Mouse (Mus musculus) mature B cell (primary cell): Measurements from ENCODE around the gene Mpg.

Source experiments
- in situ Hi-C: fragments of 300-500 bp; cut with MboI; formaldehyde crosslinking; loops from 2 replicates; pipeline ENCODE4 v1.14.3; 2019

The Mpg gene

DNA sequence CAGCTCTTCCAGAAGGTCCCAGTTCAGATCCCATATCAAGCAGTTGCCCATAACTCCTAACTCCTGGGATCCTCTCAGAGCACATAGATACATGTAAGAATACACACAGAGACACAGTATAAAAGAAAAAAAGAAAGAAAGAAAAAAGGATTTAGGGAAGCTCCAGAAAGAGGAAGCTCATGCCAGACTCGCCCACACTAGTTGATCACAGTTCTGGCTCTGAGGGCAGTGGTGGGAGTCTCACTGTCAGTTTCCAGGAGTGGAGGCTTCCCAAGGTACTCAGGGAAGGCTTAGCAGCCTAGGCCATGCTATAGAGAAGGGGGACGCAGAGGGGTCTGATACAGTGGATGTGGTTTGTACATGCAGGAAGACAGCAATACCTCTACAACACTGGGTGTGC is 4.8 kb downstream of the Mpg start:
- in situ Hi-C loops = no loop called here

DNA sequence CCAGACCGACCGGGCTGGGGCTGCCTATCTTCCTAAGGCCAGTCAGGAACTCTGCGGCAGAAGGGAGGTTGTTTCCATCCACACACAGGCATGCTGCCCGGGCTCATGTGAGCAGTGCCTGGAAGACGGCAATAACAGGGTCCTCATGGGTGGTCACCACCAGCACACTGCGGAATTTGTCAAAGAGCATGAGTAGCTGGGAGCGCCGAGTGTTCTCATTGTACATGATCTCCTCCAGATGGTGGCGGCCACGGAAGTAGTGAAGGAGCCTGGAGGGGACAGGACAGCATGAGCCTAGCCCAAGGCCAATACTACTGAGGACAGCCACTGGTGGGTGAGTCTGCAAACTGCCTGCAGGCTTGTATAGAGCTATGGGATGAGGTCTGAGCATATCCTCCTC is 6.5 kb downstream of the Mpg start:
- in situ Hi-C loops = no loop called here

- in situ Hi-C loops = no loop called here
These were observed 7.6 kb downstream of the Mpg start for GRCm38 (mm10) chr11:32233895-32234294.

DNA sequence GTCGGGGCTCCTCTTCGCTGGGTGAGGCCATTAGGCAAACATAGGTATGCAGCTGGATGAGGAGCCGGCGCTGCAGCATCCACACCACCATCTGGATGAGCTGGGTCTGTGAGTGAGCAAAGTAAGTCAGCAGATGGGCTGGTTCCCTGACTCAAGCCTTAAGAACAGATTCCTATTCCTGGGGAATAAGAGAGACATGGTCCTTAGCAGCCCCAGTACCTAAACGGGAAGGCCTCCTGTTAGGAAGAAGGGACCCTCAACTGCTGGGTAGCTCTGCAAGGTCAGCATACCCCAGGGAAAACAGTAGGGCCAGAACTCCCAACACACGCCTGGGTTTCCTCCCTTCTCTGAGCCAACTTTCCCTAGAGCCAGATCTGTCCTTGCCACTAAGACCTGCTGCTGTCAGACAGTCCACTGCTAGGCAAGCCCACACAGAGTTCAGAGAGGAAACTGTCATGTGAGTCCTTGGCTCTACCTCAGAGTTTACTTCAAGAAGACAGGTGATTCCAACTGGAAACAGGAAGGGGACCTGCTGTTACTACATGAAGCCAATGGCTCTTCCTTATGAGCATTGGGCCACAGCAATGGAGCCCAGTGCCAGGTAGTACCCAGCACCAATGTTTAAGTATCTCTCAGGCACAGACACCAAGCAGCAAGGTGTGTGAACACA is 8.6 kb downstream of the Mpg start:
- in situ Hi-C loops = no loop called here

- in situ Hi-C loops = no loop called here
These were observed 9.3 kb downstream of the Mpg start for GRCm38 (mm10) chr11:32235646-32236045.

- in situ Hi-C loops = no loop called here
These were observed 9.8 kb downstream of the Mpg start for GRCm38 (mm10) chr11:32236132-32236531.

- in situ Hi-C loops = no loop called here
These were observed 10.6 kb downstream of the Mpg start for GRCm38 (mm10) chr11:32236712-32237410.

DNA sequence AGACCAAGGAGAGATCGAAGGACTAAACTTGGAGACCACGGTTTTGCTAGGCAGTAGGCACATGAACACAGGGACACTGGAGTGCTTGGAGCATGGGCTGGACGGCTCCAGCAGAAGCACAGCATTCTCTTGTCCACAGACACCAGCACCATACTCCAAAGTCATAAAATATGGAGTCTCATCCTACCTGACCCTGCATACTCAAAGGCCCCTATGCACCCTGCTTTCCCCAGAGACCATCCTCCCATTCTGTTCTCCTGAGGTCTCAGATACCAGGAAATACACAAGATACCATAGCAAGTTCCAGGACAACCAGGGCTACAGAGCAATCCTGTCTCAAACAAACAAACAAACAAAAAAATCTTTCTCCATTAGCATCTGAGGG is 11.1 kb downstream of the Mpg start:
- in situ Hi-C loops = no loop called here

DNA sequence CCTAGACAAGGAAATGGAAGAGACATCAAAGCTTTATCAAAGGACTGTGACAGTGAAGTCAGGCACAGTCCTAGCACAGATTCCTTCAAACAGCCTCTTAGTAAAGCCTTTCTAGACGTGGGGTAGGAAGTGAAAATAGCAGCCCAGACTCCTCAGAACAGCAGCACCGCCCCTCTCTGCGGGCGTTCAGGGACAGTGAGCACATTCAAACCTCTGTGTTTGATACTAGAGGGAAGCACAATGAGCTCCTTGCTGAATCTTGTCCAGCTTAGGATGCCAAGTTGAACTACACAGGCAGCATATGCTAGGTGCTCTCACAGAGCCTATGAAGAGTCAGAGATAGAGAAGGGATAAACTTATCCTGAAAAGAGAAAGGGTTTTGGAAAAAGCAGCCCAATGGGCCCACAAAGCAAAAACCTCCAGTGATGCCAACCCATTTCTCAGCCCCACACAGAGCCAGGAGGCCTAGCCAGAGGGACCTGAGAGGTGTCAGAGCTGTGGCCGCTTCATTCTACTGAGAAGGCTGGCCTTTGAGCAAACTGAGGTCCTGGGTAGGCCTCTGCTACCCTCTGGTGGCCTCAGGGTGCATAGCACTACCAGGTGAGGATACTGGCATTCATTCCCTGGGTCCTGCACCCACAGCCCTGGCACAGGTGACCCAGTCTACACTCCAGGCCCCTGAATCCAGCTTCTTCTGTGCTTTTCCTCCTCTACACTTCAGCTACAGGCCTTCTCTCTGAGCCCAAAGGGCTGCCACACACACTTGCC is 12.0 kb downstream of the Mpg start:
- in situ Hi-C loops = no loop called here

DNA sequence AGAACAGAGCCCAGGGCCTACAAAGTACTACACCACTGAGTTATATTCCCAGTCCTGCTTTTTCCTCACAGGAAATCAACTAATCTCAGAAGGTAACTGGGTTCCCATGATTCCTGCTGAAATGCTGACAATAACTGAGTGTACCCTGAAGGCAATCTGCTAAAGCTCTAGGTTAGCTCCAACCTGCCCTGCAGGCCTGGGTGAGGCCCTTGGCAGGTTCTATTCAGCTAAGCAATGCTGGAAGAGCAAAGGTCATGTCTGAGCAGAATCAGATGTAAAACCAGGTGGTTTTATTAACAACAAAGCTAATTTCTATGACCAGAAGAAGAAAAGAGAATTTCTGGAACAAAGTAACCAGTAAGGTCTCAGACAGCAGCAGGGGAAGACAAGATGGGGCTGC is 15.1 kb downstream of the Mpg start:
- in situ Hi-C loops = no loop called here

DNA sequence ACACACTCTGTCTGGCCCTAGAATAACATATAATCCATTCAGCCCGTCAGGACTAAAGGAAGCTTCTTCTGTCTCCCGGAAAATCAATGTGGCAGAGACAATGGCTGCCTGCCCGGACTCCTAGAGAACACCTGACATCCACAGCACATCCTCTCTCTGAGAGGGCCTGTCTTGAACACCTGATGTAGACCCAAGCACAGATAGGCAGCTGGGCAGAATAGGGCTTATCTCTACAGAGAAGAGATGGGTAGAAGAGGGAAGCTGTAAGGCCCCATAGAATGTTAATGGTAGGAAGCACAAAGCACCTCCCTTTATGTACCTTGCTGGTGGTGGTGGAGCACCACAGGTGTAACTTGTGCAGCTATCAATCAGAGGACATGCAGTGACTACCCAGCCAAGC is 15.9 kb downstream of the Mpg start:
- in situ Hi-C loops = no loop called here

DNA sequence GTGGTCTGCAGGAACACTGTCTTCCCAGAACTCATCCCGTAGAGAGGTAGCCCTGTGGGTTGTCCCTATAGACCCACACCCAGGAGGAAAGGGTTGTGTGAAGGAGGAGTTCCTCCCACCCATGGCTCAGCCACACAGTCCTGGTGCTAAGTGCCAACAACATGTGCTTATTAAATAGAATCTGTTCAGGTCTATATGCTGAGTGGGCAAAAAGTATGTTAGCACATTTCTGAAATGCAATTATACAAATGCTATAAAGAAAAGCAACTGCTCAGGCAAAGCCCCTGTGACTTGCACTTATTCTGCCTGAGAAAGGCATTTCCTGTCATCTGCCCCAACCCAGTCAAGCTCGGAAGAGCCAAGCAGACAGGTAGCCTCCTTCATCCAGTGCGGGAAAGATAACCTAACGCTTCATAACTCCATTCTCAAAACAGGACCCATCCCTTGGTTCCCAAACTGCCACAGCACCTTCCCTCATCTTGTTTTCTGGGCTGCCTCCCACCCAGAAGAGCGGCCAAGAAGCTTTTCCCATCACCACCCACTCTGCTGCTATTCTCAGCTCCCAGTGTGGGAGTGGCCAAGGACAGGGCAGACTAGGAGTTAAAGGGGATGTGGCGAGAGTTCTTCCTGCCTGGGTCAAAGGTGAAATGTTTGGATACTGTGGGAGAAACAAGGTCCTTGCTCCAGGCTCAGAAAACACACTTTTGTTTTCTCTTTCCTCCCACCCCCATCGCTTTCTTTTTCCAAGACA is 17.1 kb downstream of the Mpg start:
- in situ Hi-C loops = no loop called here

DNA sequence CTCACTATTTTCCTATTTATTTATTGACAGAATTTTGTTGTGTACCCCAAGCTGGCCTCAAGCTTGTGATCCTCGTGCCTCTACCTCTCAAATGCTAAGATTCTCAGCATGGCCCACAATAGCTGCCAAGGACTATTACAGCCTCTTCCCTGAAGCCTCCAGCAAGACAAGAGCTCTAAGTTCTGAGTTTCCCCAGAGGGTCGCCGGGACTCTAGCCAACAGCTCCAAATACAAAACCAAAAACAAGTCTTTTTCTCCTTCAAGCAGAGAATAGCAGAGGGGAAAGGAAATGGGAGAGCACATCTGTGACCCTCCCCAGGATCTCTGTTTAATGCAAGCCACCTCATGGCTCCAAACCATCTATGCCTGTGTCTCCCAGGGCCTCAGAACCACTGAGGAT is 17.8 kb downstream of the Mpg start:
- in situ Hi-C loops = no loop called here

DNA sequence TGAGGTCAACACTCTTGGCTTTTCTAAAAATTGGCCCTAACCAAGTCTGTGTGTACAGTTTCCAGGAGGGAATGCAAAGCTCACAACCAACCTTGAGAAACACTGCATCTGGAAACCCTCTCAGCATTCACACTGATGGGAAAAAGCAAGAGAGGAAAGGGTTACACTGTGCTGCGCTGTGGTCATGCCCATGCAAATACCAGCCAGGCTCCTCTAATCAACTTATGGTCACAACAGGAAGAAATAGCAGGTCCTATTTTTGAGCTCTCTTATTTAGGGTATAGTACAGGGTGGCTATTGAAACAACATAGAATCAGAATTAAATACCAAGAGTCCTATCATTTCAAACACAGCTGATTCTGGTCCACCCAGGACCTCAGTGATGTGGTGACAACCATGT is 18.3 kb downstream of the Mpg start:
- in situ Hi-C loops = no loop called here

DNA sequence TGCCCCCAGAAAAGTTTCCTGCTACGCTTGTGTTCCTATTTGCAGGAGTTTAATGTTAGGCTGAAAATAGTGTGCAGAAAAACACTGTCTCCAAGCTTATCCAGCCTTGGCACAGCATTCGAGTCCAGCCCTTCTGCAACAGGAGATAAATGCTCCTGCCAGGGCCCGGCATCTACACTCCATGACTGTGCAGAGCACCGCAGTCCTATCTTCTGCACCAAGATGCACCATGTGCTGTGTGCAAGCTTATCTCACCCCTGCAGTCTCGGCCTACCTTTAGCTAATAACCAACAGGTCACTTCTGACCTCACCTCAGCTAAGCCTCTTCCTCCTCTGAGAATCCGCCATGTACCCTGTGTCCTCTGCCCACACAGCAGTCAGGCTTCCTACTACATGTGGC is 19.3 kb downstream of the Mpg start:
- in situ Hi-C loops = no loop called here

DNA sequence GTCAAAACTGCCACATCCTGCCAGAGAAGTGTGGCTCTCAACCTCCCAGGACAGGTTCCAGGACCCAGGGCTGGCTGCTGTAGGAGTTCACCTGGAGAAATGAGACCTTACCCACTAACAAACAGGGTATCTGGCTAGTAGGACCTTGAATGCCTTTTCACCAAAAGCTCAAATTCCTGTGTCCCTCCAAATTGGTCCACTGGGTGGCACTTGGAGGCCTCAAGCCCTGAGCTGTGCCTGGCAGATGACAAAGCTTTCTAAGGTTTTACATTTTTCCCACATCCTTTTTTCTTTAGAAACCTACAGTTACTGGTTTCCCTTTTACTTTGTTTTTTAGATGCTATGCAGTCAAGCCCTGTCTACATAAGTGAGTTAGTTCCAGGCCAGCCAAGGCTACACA is 20.8 kb downstream of the Mpg start:
- in situ Hi-C loops = no loop called here

DNA sequence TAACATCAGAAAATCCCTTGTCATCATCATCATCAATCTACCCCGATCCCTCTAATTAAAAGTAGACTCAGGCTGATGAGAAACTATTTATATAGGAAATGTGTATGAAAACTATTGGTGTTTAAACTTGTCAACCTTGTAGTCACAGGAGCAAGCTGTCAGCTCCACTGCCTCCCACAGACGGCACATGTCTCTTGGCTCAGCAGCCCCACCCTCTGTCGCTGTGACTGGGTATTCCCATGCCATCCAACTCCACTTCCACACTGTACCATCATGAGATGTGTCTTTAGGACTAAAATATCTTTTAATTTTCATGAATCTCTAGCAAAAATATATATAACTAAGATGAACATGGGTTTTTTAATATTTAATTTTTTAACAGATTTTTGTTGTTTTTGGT is 22.0 kb downstream of the Mpg start:
- in situ Hi-C loops = no loop called here

GRCm38 (mm10) chr11:32250880-32251763 is 24.8 kb downstream of the Mpg start:
- in situ Hi-C loops = no loop called here

GRCm38 (mm10) chr11:32253121-32253520 is 26.8 kb downstream of the Mpg start:
- in situ Hi-C loops = no loop called here

- in situ Hi-C loops = no loop called here
These were observed 29.8 kb downstream of the Mpg start for GRCm38 (mm10) chr11:32256146-32256545.

DNA sequence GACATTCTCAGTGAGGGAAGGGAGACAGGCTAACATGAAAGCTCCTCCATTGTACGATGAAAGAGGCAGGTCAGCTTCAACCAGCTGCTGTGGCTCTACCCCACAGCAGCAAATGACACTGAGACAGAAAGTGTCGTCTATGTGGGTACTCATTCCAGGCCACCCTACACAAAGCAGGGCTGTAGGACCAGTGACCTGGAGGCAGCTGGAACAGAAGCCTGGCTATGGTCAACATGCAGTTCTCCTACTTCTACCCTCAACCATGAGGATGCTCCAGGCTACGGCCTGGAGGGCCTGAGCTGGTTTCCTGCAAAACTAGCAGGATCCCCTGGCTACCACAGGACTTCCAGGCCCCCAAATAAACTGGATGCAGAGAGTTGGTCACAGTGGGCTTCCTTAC is 30.3 kb downstream of the Mpg start:
- in situ Hi-C loops = no loop called here
